Mouse (Mus musculus) lung, postnatal 0 days (tissue): ENCODE measurements at regions not wholly inside any gene's neighbourhood (a gene's known extent, or its start where the extent isn't known, plus 50 kb on each side); places are given as distances from the start of the nearest gene placed in this dataset.

Experiments used
- CTCF ChIP-seq: IDR thresholded peaks from 2 replicates; pipeline ENCODE4 v1.5.1; 2016; ENCODE audit warnings: antibody characterized with exemption, mild to moderate bottlenecking
- EP300 ChIP-seq: IDR thresholded peaks from 2 replicates; pipeline ENCODE4 v1.6.1; 2016; ENCODE audit warnings: antibody characterized with exemption, mild to moderate bottlenecking, control low read depth

GRCm38 (mm10) chr13:45306177-45306576 is 83.4 kb upstream of the Mylip start:
- TF ChIP-seq CTCF (no peak), EP300 (no peak)
